In genomic region chr10:94526834-94527233, GRCm38 (mm10) we compare ENCODE assay signal across 23 mouse cellular contexts.
DNase-seq lines count a peak whose midpoint lies in the region; ATAC-seq and TF ChIP-seq lines count a peak whose summit lies in the region.
"Had no signal": no experiment of that assay in that cellular context is flagged by ENCODE, and none has a peak within 500 bp of the region (broad histone marks: within the 10 kb centered on the region; RNA-seq: fewer than 3 reads in every experiment).

No protein-coding gene starts in this region.

- H3K27me3 ChIP-seq in heart, embryonic 11.5 days (ENCODE audit: control insufficient read depth, insufficient read depth, low read length): no peaks in the 10 kb centered on the region
- 0 out of 2 replicates have a peak, but pooled peaks cover 10% of the 10 kb centered on the region for H3K27me3 ChIP-seq in liver, embryonic 12.5 days (replicated peaks)
- no peaks in the 10 kb centered on the region for H3K27me3 ChIP-seq in liver, postnatal 0 days (ENCODE audit: insufficient read depth, low read length)
- no peaks in the 10 kb centered on the region for H3K27me3 ChIP-seq in liver, embryonic 15.5 days
- H3K27me3 ChIP-seq: heart, embryonic 13.5 days; hindbrain, embryonic 13.5 days; midbrain, embryonic 15.5 days; stomach, embryonic 15.5 days had no signal

- H3K9me3 ChIP-seq in heart, embryonic 11.5 days (replicated peaks; ENCODE audit: control insufficient read depth, low read length): no peaks in the 10 kb centered on the region
- no peaks in the 10 kb centered on the region for H3K9me3 ChIP-seq in liver, embryonic 12.5 days (replicated peaks)
- H3K9me3 ChIP-seq in liver, postnatal 0 days (ENCODE audit: low read length): no peaks in the 10 kb centered on the region
- no peaks in the 10 kb centered on the region for H3K9me3 ChIP-seq in liver, embryonic 15.5 days (replicated peaks)
- H3K9me3 ChIP-seq: heart, embryonic 13.5 days; hindbrain, embryonic 13.5 days; limb, embryonic 10.5 days; midbrain, embryonic 15.5 days; stomach, embryonic 15.5 days had no signal

- H3K4me3 ChIP-seq in heart, embryonic 11.5 days (ENCODE audit: low read depth, low read length): no peak overlapping the region
- no peak overlapping the region for H3K4me3 ChIP-seq in liver, embryonic 12.5 days
- no peak overlapping the region for H3K4me3 ChIP-seq in liver, postnatal 0 days (ENCODE audit: low read depth, low read length)
- H3K4me3 ChIP-seq in liver, embryonic 15.5 days (replicated peaks): no peak overlapping the region
- H3K4me3 ChIP-seq: heart, embryonic 13.5 days; hindbrain, embryonic 13.5 days; limb, embryonic 10.5 days; midbrain, embryonic 15.5 days; stomach, embryonic 15.5 days had no signal

- TF ChIP-seq EP300 in liver, postnatal 0 days (IDR thresholded peaks at IDR 0.05; ENCODE audit: low read depth): no peak

- 78% methylated on average over 8 of the region's 8 CpGs for WGBS in heart, embryonic 11.5 days (ENCODE audit: insufficient replicate concordance)
- WGBS in liver, embryonic 12.5 days (ENCODE audit: insufficient replicate concordance): 72% methylated on average over 8 of the region's 8 CpGs
- 59% methylated on average over 8 of the region's 8 CpGs for WGBS in liver, postnatal 0 days (ENCODE audit: insufficient replicate concordance)
- 65% methylated on average over 8 of the region's 8 CpGs for WGBS in liver, embryonic 15.5 days (ENCODE audit: insufficient replicate concordance)

- H3K9ac ChIP-seq in heart, embryonic 11.5 days (ENCODE audit: low read depth, low read length): no peak overlapping the region
- no peak overlapping the region for H3K9ac ChIP-seq in liver, embryonic 12.5 days
- H3K9ac ChIP-seq in liver, postnatal 0 days (replicated peaks): no peak overlapping the region
- no peak overlapping the region for H3K9ac ChIP-seq in liver, embryonic 15.5 days
- H3K9ac ChIP-seq: heart, embryonic 13.5 days; hindbrain, embryonic 13.5 days; midbrain, embryonic 15.5 days; stomach, embryonic 15.5 days had no signal

- no peak overlapping the region for H3K27ac ChIP-seq in heart, embryonic 11.5 days (ENCODE audit: low read depth, low read length)
- H3K27ac ChIP-seq in liver, embryonic 12.5 days: peak overlapping the region; percentile 28
- H3K27ac ChIP-seq in liver, postnatal 0 days (ENCODE audit: low read depth): no peak overlapping the region
- peak overlapping the region; percentile 56; the same call in 1 of the 2 replicates for H3K27ac ChIP-seq in liver, embryonic 15.5 days (replicated peaks)
- H3K27ac ChIP-seq: heart, embryonic 13.5 days; hindbrain, embryonic 13.5 days; limb, embryonic 10.5 days; midbrain, embryonic 15.5 days; stomach, embryonic 15.5 days had no signal

- ATAC-seq in heart, embryonic 11.5 days (replicated peaks; ENCODE audit: insufficient number of reproducible peaks, low FRiP score, low TSS enrichment): no peak
- ATAC-seq in liver, embryonic 12.5 days: peak; percentile 12; the same call in 1 of the 2 replicates
- no peak for ATAC-seq in liver, postnatal 0 days
- ATAC-seq in liver, embryonic 15.5 days (ENCODE audit: insufficient read depth): peak; percentile 3; the same call in 1 of the 2 replicates
- ATAC-seq: activated CD4-positive, CD25-positive, alpha-beta regulatory T cell, adult 4 months; forebrain, embryonic 16.5 days; inflammation-experienced regulatory T-cells, adult 6 months; midbrain, embryonic 15.5 days had no signal

- H3K36me3 ChIP-seq in heart, embryonic 11.5 days (ENCODE audit: control insufficient read depth, insufficient read depth, low read length): no peaks in the 10 kb centered on the region
- no peaks in the 10 kb centered on the region for H3K36me3 ChIP-seq in liver, embryonic 12.5 days
- no peaks in the 10 kb centered on the region for H3K36me3 ChIP-seq in liver, postnatal 0 days (replicated peaks; ENCODE audit: insufficient read depth, low read length)
- H3K36me3 ChIP-seq in liver, embryonic 15.5 days (replicated peaks): no peaks in the 10 kb centered on the region
- H3K36me3 ChIP-seq: heart, embryonic 13.5 days; hindbrain, embryonic 13.5 days; limb, embryonic 10.5 days; midbrain, embryonic 15.5 days; stomach, embryonic 15.5 days had no signal

- no peak overlapping the region for H3K4me2 ChIP-seq in heart, embryonic 11.5 days
- H3K4me2 ChIP-seq in liver, embryonic 12.5 days: peak overlapping the region; percentile 41
- no peak overlapping the region for H3K4me2 ChIP-seq in liver, postnatal 0 days (ENCODE audit: low read depth, low read length)
- H3K4me2 ChIP-seq in liver, embryonic 15.5 days: peak overlapping the region; percentile 21
- H3K4me2 ChIP-seq: heart, embryonic 13.5 days; hindbrain, embryonic 13.5 days; midbrain, embryonic 15.5 days; stomach, embryonic 15.5 days had no signal

- TF ChIP-seq CTCF in liver, postnatal 0 days (IDR thresholded peaks at IDR 0.05; ENCODE audit: low read depth): no peak

- peak; percentile 73 for DNase-seq in heart, adult 11 months
- no peak for DNase-seq in liver, postnatal 0 days
- DNase-seq in frontal cortex, adult 2 months (ENCODE audit: extremely low spot score in 1 of 2, low spot score in 1 of 2): no peak
- DNase-seq in left cerebral cortex, adult 11 months (ENCODE audit: low spot score): no peak
- DNase-seq: adrenal gland, postnatal 25 days; embryo, embryonic 11 days; kidney, adult 2 months; kidney, postnatal 14 days; lung, adult 18-20 months; lung, postnatal 14 days; right cerebral cortex, postnatal 25 days; thymus, adult 18-20 months had no signal

- peaks cover 22% of the 10 kb centered on the region for H3K4me1 ChIP-seq in heart, embryonic 11.5 days (ENCODE audit: control insufficient read depth, insufficient read depth, low read length)
- H3K4me1 ChIP-seq in liver, embryonic 12.5 days: peaks cover 74% of the 10 kb centered on the region
- peaks cover 25% of the 10 kb centered on the region for H3K4me1 ChIP-seq in liver, postnatal 0 days (ENCODE audit: insufficient read depth)
- peaks cover 61% of the 10 kb centered on the region for H3K4me1 ChIP-seq in liver, embryonic 15.5 days (replicated peaks)

Comparison
In these comparisons a context has a peak if more than half of its experiments do, and no peak if none do; other contexts are left out.
1. ATAC-seq: peak in liver, embryonic 12.5 days (single experiment) and liver, embryonic 15.5 days (single experiment); none in heart, embryonic 11.5 days (single experiment) and liver, postnatal 0 days (single experiment).
2. H3K27ac ChIP-seq: peak in liver, embryonic 12.5 days (single experiment) and liver, embryonic 15.5 days (single experiment); none in heart, embryonic 11.5 days (single experiment) and liver, postnatal 0 days (single experiment).
3. H3K4me2 ChIP-seq: peak in liver, embryonic 12.5 days (single experiment) and liver, embryonic 15.5 days (single experiment); none in heart, embryonic 11.5 days (single experiment) and liver, postnatal 0 days (single experiment).